Mouse (Mus musculus) testis, adult 2 months (tissue): ENCODE measurements around the gene Slain2.

Source experiments
- CTCF ChIP-seq: fragments of 200-500 bp; IDR thresholded peaks from 2 replicates; pipeline ENCODE4 v1.5.1; 2012; ENCODE audit warnings: low read depth, mild to moderate bottlenecking, inconsistent platforms, low read length, moderate library complexity; ENCODE audit not compliant: control insufficient read depth, insufficient read depth, insufficient replicate concordance
- POLR2A ChIP-seq: fragments of 200-500 bp; IDR thresholded peaks from 2 replicates; pipeline ENCODE4 v1.6.1; 2012; ENCODE audit warnings: low read depth, mild to moderate bottlenecking, inconsistent platforms, low read length, moderate library complexity; ENCODE audit not compliant: control insufficient read depth

DNA sequence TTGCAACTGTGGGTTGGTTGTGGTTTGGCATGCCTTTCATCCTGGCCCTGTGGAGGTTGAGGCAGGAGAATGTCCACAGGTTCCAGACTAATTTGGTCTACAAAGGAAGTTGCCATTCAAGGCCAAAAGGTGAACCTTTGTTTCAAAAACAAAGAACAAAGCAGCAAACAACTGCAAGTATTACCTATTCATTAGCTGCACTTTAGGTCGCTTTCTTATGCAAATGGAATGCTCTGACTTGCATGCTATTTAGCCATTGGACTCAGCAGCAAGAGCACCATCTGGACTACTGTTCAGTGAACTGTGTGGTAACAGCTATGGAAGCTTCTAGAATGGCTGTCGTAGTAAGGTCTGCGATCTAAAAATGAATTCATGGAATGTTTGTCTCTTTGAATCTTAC is 11.8 kb upstream of the Slain2 start:
- no peak for TF ChIP-seq POLR2A
- no peak for TF ChIP-seq CTCF
